Mouse (Mus musculus): ENCODE measurements around the gene Gramd4.
"Not testable (repeated sequence)": the region's sequence is repeated elsewhere in the genome, so short reads cannot be mapped to it uniquely, and the experiment has no call there.

Gramd4 gene

DNA sequence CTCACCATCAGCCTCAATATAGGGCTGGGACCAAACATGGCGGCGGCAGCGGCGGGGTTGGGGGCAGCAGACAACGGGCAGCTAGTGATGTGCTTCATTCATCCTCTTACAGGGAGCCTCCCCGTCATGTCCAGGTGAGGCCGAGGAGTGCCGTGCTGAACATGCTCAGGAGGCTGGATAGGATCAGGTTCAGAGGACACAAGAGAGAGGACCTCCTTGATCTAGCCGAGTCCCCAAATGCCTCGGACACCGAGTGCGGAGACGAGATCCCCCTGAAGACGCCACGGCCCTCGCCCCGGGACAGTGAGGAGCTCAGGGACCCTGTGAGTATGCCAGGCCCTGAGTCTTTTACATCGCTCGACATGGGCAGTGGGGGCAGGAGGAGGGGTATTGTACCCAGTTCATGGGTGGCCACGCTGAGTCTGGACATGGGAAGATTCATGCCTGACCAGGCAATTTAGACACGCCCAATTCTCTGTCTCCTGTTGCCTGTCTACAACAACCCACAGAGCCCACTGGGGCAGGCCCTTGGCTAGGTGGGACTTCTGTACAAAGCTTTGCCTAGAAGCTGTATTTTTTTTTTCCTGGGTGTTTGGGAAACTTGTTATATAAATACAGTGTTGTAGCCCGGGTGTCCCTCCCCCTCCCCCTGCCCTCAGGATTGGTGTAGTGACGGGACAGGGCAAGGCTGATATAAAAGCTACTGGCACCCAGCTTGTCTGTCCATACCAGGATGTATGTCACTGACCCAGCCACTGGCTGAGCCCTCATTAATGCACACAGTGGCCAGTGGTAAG, 33.9 kb downstream of the Gramd4 start:
- DNase-seq: no peak

DNA sequence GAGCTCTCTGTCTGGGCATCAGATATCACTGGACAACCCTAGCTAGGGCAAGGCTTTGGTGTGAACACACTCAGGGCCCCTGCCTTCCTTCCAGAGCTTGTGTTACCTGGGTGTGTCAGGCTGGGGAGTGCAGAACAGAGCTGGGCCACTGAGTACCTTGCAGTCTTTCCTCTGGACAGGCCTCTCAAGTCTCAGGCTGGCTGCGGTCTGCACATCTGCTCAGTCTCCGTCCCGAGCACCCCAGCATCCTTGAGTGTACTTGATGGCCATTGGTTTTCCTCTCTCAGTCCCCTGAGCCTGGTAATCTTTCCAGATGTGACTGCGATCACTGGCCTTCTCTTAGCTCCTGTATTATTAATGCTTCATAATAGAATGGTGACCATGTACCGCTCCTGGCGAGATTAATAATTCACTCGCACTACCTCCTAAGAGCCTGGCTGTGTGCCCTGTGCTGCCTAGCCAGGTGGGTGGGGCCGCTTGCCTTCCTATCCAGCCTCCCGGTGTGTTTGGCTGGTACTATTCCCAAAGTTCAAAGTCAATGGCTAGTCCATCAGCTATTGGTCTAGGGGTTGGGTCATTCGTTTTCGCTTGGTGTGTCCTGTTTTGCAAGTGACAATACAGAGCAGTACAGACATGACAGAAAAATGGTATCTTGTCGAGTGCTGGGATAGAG, 34.6 kb downstream of the Gramd4 start:
- no peak for DNase-seq

DNA sequence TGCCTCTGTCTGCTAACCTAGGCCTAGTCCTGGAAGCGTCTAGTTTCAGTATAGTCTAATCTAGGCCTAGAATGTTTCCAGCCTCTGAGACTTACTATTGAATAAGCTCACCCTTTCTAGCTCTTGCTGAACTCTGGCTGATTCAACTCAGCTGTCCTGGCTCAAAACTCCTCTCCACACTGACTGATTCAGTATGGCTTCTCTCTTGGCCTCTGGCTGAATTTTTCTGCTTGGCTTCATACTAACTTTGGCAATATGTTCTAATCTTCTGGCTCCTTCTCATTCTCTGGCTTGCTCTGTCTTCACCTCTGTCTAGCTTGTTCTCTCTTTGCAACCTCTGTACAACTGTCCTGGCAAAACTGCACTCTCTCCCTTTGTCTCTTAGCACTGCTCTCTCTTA, 35.7 kb downstream of the Gramd4 start:
- no peak for DNase-seq

GRCm38 (mm10) chr15:86094324-86095121, 37.0 kb downstream of the Gramd4 start:
- peak; percentile 40 to 53 for DNase-seq

DNA sequence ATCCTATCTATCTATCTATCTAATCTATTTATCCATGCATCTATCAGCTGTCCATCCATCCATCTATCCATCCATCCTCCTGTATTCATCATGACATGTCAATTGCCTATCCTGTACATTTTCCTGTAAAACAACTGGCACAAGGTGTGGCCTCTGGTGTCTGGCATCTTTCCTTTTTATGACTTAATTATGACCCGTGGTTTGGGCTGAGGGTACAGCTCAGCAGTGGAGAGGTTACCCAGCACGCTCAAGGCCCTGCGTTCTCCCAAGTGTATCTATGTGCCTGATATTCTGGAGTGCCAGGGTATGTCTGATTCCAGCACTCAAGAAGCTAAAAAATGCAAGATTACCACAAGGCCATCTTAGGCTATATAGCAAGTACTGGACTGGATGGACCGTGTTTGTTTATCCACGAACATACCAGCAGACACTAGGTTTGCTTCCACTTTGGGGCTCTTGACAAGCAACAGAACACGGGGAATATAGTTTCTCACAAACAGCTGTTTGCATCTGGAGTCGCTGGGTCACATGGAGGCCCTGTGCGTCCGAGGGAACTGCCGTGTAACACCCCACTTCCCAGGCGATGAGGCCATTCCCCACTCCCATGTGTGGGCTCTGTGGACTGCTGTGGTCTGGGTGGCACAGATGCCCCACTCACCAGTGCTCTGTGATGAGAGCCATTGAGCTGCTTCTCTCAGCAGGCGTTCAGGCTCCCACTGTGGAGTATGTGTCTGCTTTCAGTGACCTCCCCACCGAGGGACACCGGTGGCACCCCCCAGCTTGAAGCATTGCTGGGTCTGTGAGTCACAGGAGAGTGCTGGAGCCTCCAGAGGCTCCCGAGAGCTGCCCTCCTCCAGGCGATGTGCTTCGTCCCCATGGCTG, 38.5 kb downstream of the Gramd4 start:
- DNase-seq: no peak

DNA sequence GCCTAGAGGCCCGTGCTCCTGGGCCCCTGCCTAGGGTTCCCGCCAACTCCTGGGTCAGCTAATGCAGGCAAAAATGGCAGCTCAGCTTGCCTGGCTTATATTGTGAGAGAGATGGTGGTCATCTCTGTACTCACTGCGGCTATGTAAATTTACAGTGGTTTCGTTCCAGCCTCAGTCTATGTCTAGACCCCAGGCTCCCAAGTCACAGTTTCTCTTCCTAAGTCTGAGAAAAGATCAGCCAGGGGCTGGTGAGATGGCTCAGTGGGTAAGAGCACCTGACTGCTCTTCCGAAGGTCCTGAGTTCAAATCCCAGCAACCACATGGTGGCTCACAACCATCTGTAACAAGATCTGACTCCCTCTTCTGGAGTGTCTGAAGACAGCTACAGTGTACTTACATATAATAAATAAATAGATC, 39.1 kb downstream of the Gramd4 start:
- DNase-seq: not testable (repeated sequence)

DNA sequence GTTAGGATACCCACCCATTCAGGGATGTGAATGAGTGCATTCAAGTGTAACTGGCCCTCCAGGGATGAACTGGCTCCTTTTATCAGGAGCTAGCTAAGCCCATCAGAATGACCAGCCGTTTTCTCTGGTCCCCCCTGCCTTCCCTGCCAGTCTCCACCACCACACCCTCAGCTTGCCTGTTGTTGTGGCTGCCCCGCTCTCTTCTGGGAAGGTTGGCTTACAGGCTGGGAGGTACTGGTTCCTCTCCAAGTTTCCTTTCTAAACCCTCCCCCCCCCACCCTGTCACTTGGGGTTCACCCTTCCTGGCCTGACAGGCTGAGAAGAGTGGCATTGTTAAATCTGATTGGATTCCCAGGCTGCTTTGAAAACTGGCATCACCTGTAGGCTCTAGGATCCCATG, 40.4 kb downstream of the Gramd4 start:
- no peak for DNase-seq

- DNase-seq: no peak
These were observed 44.1 kb downstream of the Gramd4 start for GRCm38 (mm10) chr15:86101585-86101984.

- DNase-seq: no peak
These were observed 44.8 kb downstream of the Gramd4 start for GRCm38 (mm10) chr15:86102308-86102707.

DNA sequence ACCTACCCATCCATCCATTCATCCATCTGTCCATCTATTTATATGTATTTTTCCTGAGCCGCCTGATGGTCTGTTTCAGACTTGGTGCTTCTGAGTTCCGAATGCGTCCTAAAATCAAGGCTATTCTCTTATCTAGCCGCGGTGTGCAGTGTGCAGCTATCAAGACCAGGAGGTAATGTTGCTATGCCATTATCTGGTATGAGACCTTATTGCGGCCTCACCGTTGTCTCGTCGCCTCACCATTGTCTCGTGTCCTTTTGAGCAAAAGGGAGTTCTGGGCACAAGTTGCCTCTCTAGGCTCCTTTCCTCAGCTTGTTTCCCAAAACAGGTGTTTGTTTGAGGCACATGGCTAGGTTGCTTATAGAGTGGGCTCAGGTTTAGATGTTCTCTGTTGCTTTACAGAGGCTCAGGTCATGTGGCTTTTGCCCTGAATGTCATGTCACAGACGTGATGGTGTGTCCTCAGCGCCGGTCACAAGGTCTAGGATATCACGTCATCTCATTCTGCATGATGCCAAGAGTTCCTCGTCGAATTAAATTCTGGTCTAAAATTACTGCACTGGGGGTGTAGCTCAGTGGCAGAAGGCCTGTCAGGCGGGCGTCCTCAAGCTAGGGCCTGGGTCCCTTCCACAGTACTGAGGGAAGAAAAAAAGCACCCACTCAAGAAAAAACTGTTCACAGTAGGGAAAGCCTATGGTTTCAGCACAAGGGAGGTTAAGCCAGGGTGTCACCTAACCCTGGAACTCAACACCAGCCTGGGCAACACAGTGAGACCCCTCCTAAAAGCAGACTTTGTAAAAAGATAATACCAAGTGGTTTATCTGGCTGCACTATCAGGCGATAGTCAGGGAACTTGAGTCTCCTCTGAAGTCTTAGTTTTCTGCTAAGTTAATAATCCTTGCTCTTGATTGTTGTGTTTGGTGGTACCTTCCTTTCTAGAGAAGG, 47.2 kb downstream of the Gramd4 start:
- DNase-seq: no peak

- no peak for DNase-seq
These were observed 47.8 kb downstream of the Gramd4 start for GRCm38 (mm10) chr15:86105345-86105697.

DNA sequence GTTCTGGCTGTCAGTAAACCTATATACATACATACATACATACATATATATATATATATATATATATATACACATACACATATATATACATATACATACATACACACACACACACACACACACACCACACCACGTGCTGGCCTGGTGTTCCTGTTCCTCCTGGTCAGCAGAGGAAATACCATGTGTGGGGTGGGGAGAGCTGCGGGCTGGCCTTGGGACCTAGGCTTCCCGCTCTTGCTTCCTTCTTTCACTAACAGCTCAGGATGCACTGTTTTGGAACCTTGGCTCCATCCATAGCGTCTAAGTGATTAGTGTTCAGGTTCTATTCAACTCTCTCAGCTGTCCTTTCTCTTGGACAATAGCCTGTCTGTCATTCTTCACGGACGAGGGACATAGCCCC, 48.3 kb downstream of the Gramd4 start:
- DNase-seq: no peak

DNA sequence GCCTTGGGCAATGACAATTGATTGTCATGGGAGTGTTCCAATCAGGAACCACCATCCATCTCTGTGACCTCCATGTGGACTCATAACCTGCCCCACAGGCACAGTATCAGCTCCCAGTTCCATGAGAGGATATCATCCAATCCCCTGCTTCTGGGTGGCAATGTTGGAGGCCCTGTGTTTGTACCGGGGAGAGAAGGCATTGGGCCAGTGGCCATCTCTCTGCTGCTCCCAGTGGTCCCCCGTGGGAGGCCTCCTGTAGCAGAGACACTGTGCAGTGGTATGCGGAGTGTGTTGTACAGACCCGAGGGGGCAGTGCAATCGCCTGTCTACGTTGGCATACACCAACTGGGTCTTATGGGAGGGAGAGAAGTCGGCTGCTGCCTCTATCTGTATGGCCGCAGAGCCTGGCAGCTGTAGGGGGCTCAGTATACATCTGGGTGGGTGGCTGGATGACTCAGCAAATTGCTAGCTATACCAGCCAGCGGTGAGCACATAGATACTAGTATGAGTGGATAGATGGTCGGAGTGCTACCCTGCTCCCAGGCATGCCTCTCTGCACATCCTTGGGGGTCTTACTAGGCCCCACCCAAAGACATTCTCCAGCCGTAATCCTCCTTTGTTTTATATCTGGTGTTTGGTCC, 50.5 kb downstream of the Gramd4 start:
- no peak for DNase-seq

- DNase-seq: no peak
These were observed 51.8 kb downstream of the Gramd4 start for GRCm38 (mm10) chr15:86109245-86109644.

DNA sequence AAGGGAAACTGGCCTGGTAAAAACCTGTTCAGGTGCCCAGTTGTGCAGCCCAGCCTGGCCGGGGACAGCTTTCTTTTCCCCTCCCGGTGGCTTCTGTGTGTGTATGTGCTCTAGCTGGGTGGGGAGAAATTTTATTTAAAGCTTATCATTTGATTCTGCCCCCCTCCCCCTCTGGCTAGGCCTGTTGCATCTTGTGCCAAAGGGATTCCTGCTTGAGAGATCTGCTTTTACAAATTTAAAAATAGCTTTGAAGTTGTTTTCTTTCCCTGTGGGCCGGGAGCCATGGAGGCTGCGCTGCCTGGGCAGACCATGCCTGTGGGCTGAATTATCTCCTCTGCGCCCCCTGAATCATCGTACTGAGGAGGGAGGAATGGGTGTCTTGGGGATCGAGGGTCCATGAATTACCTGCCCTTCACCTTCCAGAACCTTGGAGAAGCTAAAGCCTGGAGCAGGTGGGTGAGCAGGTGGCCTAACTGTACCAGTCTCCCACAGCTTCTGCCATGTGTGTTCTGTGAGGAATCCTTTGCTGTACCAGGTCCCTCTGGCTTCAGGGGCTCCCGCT, 52.2 kb downstream of the Gramd4 start:
- DNase-seq: no peak

- DNase-seq: peak; percentile 37 to 65
These were observed 53.0 kb downstream of the Gramd4 start for GRCm38 (mm10) chr15:86110361-86111103.

- DNase-seq: no peak
These were observed 55.3 kb downstream of the Gramd4 start for GRCm38 (mm10) chr15:86112707-86113341.

GRCm38 (mm10) chr15:86113342-86113710, 55.8 kb downstream of the Gramd4 start:
- no peak for DNase-seq

DNA sequence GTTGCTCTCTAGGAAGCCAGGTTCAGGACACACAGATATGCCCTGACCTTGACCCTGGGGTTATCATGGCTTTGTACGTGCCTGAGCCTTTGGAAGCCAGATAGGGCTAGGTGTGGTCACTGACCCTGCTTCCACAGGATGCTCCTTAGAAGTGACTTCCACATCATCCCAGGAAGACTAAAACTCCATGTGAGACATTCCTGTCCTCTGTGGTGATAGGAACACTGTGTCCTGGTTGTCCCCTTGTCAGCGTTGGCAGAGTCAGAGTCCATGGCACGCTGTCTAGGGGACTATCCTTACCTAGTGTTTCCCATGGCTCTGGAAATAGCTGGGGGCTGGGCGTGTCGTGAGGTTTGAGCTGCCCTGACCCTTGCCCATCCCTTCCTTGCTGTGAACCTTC, 58.9 kb downstream of the Gramd4 start:
- DNase-seq: no peak
